Mouse (Mus musculus) spleen, adult 2 months (tissue): ENCODE measurements around the gene Mboat2. TPM values are rescaled to one million over a fixed set of nuclear protein-coding genes. Genes with fewer than 3 reads are reported as not detected.

ENCODE experiments used
- DNase-seq, 2 experiments: peaks; one replicate each; pipeline versions ENCODE4 v3.0.0 to v3.0.0-alpha.2; 2012 to 2021; ENCODE audit warnings: low spot score in 2 of 2, low read depth in 1 of 2
- H3K27ac ChIP-seq: fragments of 200-500 bp; 2 replicates; pipeline ENCODE4 v1.5.1; 2012; ENCODE audit warnings: low read length, inconsistent platforms; ENCODE audit not compliant: insufficient read depth
- H3K27me3 ChIP-seq: fragments of 200-500 bp; 2 replicates; pipeline ENCODE4 v1.6.1; 2012; ENCODE audit warnings: mild to moderate bottlenecking, moderate library complexity, low read length, inconsistent platforms; ENCODE audit not compliant: control insufficient read depth, insufficient read depth
- H3K36me3 ChIP-seq: fragments of 200-500 bp; 2 replicates; pipeline ENCODE4 v1.6.1; 2012; ENCODE audit warnings: mild to moderate bottlenecking, low read length, inconsistent platforms; ENCODE audit not compliant: control insufficient read depth, insufficient read depth
- H3K4me1 ChIP-seq: fragments of 200-500 bp; 2 replicates; pipeline ENCODE4 v1.6.1; 2011; ENCODE audit warnings: inconsistent platforms; ENCODE audit not compliant: control insufficient read depth, insufficient read depth, insufficient read length
- H3K4me3 ChIP-seq: fragments of 200-500 bp; 2 replicates; pipeline ENCODE4 v1.5.1; 2011; ENCODE audit warnings: mild to moderate bottlenecking, inconsistent platforms; ENCODE audit not compliant: insufficient read depth, insufficient read length; ENCODE audit errors: extremely low read depth
- CTCF ChIP-seq: fragments of 200-500 bp; IDR thresholded peaks from 2 replicates; pipeline ENCODE4 v1.5.1; 2011; ENCODE audit warnings: mild to moderate bottlenecking, inconsistent platforms; ENCODE audit not compliant: insufficient read depth, insufficient read length, insufficient replicate concordance; ENCODE audit errors: extremely low read depth
- POLR2A ChIP-seq: fragments of 200-500 bp; IDR thresholded peaks from 2 replicates; pipeline ENCODE4 v1.6.1; 2011; ENCODE audit warnings: low read depth, low read length, inconsistent platforms
- WGBS: fragments of 180-500 bp; shearing (Covaris S2); methylation state at CpG from one replicate; pipeline ENCODE4 v1.1.7; 2018; 5-methylcytosine and 5-hydroxymethylcytosine counted together
- polyA plus RNA-seq: library from polyadenylated mRNA; depleted of rRNA; stranded (reverse); fragments of >200 nt; gene quantifications from 2 replicates; pipeline ENCODE4 v1.2.3, GENCODE M21; 2012

Mboat2 gene
- polyA plus RNA-seq, 1 experiment: 1.2 TPM

DNA sequence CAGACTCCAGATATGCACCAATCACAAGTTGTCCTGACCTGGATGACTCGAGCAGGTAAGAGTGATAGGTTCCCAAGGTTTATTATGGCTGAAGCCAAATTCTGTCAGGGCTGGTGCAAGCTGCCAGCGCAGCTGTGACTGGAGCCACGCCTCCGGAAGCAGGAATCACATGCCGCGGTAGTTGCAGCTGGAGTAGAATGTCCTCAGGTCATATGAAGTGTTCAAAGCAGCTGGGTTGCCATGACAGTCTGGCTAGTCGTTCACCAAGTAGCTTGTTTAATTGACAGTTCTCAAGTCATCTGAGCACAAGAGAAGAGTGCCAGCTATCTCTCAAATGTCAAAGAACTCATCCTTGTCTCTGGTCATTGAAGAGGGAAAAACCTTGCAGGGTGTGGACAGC is 28.7 kb downstream of the Mboat2 start:
- 91% methylated on average over 7 of the region's 7 CpGs for WGBS

DNA sequence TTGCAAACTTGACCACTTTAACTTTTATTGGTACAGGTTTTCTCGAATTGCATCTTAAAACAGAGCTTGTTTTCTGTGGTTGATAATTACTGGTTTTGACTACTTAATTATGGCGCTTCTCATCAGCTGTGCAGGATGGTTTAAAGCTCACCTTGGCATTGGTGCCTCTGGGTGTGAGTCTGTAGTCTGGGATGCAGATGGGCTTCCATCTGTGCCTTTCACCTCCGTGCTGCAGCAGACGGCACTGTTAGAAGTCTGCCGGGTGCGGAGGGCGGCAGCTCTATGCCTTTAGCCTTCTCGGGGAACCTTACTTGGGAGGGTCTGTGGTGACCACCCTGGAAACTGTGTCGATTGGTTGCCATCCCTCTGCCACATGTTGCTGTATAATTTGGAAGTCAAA is 29.8 kb downstream of the Mboat2 start:
- Histone ChIP-seq H3K27ac (no peak overlapping the region), H3K36me3 (no peaks in the 10 kb centered on the region), H3K4me3 (no peak overlapping the region), H3K4me1 (no peaks in the 10 kb centered on the region), H3K27me3 (no peaks in the 10 kb centered on the region)
- no peak for DNase-seq
- no peak for TF ChIP-seq POLR2A
- TF ChIP-seq CTCF: no peak
- WGBS: 95% methylated on average over 9 of the region's 9 CpGs

More for the DNA sequence above, 28.7 kb downstream of the Mboat2 start:
- H3K36me3 ChIP-seq: no peaks in the 10 kb centered on the region
- no peak overlapping the region for H3K27ac ChIP-seq
- TF ChIP-seq CTCF: no peak
- TF ChIP-seq POLR2A: no peak
- no peak overlapping the region for H3K4me3 ChIP-seq
- no peak for DNase-seq
- H3K27me3 ChIP-seq: no peaks in the 10 kb centered on the region
- H3K4me1 ChIP-seq: no peaks in the 10 kb centered on the region

DNA sequence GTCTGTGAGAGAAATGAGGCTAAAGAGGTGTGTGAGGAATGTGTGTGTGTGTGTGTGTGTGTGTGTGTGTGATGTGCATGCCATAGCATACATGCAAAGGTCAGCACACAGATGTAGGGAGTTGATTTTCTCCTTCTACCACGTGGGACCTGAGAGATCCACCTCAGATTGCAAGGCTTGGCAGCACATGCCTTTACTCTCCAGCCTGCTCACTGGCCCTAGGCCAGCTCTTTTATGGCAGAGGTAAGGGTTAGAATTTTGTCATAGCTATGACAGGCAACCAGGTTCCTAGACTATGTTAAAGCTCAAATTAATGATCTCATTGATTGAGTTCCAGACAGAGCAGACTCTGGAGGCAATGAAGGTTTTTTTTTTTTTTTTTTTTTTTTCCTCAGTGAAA is 33.1 kb downstream of the Mboat2 start:
- H3K4me3 ChIP-seq: no peak overlapping the region
- no peak for DNase-seq
- WGBS: 68% methylated on average over 1 of the region's 1 CpGs
- no peaks in the 10 kb centered on the region for H3K4me1 ChIP-seq
- H3K27ac ChIP-seq: no peak overlapping the region
- no peak for TF ChIP-seq CTCF
- TF ChIP-seq POLR2A: no peak
- H3K27me3 ChIP-seq: no peaks in the 10 kb centered on the region
- no peaks in the 10 kb centered on the region for H3K36me3 ChIP-seq

DNA sequence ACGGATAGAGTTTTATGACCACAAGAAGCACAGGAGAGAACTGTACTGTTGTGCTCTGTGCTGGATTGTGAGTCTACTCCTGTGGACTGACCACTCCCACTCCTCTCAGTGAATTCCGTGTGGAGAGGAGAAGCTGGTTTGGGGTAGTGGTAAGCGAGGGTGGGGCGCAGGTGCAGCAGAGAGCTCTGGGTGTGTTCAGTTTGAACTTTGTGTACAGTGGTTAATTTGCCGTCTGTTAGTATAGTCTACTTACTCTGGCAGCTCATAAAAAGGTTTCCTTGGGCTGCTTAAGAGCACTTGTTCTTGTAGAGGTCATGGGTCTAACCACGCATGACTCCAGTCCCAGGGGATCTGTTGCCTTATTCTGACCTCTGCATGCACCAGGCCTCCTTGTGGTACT is 36.0 kb downstream of the Mboat2 start:
- no peak for TF ChIP-seq POLR2A
- Histone ChIP-seq H3K27ac (no peak overlapping the region), H3K36me3 (no peaks in the 10 kb centered on the region), H3K27me3 (no peaks in the 10 kb centered on the region), H3K4me3 (no peak overlapping the region), H3K4me1 (no peaks in the 10 kb centered on the region)
- no peak for DNase-seq
- 63% methylated on average over 6 of the region's 6 CpGs for WGBS

DNA sequence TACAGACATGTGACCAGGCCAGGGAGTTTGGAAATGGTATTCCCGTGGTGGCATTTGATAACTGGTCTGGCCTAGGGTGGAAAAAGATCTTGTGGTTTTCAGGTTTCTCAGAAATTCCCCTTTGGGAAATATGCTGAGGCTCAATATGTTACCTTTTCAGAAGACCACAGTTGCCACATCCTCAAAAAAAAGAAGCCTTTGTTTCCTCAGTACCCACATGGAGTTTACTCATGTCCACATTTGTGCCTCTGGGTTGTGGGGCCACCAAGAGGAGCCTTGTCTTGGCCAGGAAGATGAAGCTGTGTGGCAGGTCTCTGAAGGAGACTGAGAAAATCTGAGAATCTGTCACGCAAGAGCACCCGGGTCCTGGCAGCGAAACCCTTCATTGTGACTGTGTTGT is 38.0 kb downstream of the Mboat2 start:
- Histone ChIP-seq H3K4me1 (no peaks in the 10 kb centered on the region), H3K27ac (no peak overlapping the region), H3K36me3 (no peaks in the 10 kb centered on the region), H3K27me3 (no peaks in the 10 kb centered on the region), H3K4me3 (no peak overlapping the region)
- TF ChIP-seq POLR2A: no peak
- TF ChIP-seq CTCF: no peak
- no peak for DNase-seq
- WGBS: 16% methylated on average over 4 of the region's 4 CpGs

- H3K36me3 ChIP-seq: no peaks in the 10 kb centered on the region
- TF ChIP-seq POLR2A (no peak), CTCF (no peak)
- no peak for DNase-seq
- 17% methylated on average over 5 of the region's 5 CpGs for WGBS
- no peak overlapping the region for H3K27ac ChIP-seq
- H3K27me3 ChIP-seq: no peaks in the 10 kb centered on the region
- no peaks in the 10 kb centered on the region for H3K4me1 ChIP-seq
- H3K4me3 ChIP-seq: no peak overlapping the region
These were observed 38.6 kb downstream of the Mboat2 start for GRCm38 (mm10) chr12:24869231-24869630.

DNA sequence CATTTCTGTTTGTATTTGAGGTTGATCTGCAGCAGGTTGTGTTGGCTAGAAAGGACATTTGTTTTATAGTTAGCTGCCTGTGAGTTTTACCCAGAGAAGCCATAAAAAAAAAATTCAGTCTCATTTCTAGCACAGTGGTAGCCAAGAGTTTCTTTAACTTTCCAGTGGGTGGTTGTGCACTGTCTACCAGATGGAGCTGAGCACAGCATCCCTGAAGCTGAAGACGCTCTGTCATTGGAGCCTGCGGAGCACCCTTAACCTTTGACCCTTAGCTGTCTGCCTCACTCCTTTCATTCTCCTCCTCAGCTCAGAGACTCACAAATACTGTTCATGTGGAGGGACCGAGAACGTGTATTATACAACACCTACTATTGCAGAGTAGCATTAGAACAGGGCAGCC is 40.2 kb downstream of the Mboat2 start:
- DNase-seq: no peak
- H3K4me1 ChIP-seq: no peaks in the 10 kb centered on the region
- no peak overlapping the region for H3K27ac ChIP-seq
- H3K4me3 ChIP-seq: no peak overlapping the region
- TF ChIP-seq POLR2A (no peak), CTCF (no peak)
- no peaks in the 10 kb centered on the region for H3K36me3 ChIP-seq
- no peaks in the 10 kb centered on the region for H3K27me3 ChIP-seq
- WGBS: 95% methylated on average over 4 of the region's 4 CpGs

- no peak for TF ChIP-seq POLR2A
- TF ChIP-seq CTCF: no peak
- H3K36me3 ChIP-seq: no peaks in the 10 kb centered on the region
- no peak for DNase-seq
- H3K27me3 ChIP-seq: no peaks in the 10 kb centered on the region
- no peak overlapping the region for H3K27ac ChIP-seq
- WGBS: 81% methylated on average over 8 of the region's 8 CpGs
- no peak overlapping the region for H3K4me3 ChIP-seq
- H3K4me1 ChIP-seq: no peaks in the 10 kb centered on the region
These were observed 41.6 kb downstream of the Mboat2 start for GRCm38 (mm10) chr12:24872264-24872663.
